Mouse (Mus musculus) brain, embryonic 14.5 days (tissue): ENCODE measurements around the gene Nrxn2. TPM values are rescaled to one million over a fixed set of nuclear protein-coding genes. Genes with fewer than 3 reads are reported as not detected.

Source experiments
- DNase-seq: peaks from one replicate; pipeline ENCODE4 v3.0.0-alpha.2; 2011; ENCODE audit warnings: low read depth
- CTCF ChIP-seq: fragments of 200-500 bp; IDR thresholded peaks from 2 replicates; pipeline ENCODE4 v1.5.1; 2012; ENCODE audit warnings: inconsistent platforms, mild to moderate bottlenecking, moderate library complexity, borderline replicate concordance; ENCODE audit not compliant: insufficient read depth, insufficient read length; ENCODE audit errors: extremely low read depth
- POLR2A ChIP-seq: fragments of 200-500 bp; IDR thresholded peaks from 2 replicates; pipeline ENCODE4 v1.6.1; 2012; ENCODE audit warnings: mild to moderate bottlenecking, inconsistent platforms, borderline replicate concordance; ENCODE audit not compliant: poor library complexity, insufficient read depth, insufficient read length, severe bottlenecking; ENCODE audit errors: extremely low read depth
- polyA plus RNA-seq: library from polyadenylated mRNA; depleted of rRNA; stranded (reverse); fragments of >200 nt; gene quantifications from 2 replicates; pipeline ENCODE4 v1.2.3, GENCODE M21; 2012; rRNA removed

Gene Nrxn2
- polyA plus RNA-seq, 1 experiment, result 311 TPM

DNA sequence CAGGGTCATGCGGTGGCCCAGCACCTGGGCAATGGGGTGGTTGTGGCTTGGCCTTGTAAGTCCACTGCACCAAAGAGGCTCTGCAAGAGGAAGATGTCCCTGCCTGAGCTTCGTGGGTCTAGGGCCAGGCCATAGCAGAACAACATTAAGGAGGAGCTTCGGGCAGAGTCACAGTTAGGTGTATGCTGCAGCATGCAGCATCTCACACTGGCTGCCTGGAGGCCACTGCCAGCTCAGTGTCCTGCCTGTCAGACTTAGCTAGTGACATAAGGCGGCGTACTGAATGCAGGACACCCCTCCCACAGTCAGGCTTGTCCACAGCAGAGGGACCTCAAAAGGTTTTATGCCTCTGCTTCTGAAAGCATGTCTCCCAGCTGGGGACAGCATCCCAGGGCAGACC is 150.5 kb downstream of the Nrxn2 start:
- DNase-seq, result no peak

DNA sequence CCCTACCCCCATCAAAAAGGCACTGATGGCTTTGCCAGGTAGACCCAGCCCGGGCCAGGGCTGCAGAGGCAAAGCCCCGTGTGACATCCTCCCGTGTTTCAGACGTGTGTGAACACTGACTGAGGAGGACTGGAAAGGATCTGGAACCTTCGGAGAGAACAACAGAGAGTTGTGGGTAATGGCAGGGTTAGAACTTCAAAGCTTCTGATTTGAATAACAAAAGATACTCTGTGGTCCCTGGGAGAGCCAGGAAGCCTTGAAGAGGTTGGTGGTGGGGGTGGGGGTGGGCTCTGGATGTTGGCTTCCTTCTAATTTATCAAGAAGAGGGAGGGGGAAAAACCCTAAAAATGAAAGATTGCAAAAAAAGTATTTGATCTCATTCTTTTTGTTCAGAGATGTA is 151.0 kb downstream of the Nrxn2 start:
- peak; percentile 22 for DNase-seq
- TF ChIP-seq POLR2A, result no peak
- no peak for TF ChIP-seq CTCF

More for the DNA sequence above, 150.5 kb downstream of the Nrxn2 start:
- no peak for TF ChIP-seq POLR2A

DNA sequence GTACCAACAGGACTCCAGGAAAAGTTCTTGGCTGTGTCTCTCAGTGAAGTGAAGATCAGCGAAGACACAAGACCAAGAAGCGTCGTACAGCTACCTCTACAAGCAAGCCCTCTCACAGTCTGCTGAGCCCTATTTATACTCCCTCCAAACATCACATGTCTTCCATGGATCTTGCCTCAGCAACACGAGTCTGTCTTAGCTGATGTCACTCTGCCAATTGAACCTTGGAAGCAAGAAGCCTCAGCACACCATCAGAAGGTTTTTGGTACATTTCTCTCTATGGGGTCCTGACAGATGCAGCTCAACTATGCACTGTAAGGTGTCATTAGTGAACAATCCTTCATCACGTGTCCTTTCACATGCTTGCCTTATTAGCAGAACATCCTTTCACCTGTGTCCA is 152.9 kb downstream of the Nrxn2 start:
- TF ChIP-seq POLR2A (no peak), CTCF (no peak)
- DNase-seq, result no peak

DNA sequence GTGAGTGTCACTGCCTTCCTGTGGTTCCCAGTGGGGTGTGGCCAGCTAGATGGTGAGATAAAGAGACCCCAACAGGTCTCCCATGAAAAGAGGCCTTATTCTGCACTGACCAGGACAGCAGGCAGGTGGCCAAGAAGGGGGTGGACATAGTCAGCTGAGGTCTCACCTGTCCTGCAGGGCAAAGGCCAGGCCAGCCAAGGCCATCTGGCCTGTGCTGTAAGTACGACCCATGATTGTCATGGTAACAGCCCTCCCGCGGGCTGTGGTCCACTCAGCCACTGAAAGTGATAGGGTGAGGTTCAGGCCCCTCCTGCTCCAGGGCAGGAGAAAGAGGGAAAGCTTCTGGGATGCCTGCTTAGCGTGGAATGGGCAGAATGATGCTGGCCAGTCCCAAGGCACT is 153.5 kb downstream of the Nrxn2 start:
- DNase-seq, result no peak
- TF ChIP-seq POLR2A (no peak), CTCF (no peak)

Other genes starting within 250 kb of the Nrxn2 start
- 0.05 TPM in 1 of 2 replicates, not detected in the other for gene Majin, start 234.3 kb upstream of the Nrxn2 start, polyA plus RNA-seq
- 0.22 TPM in 1 of 2 replicates, not detected in the other for gene Gpha2, start 192.4 kb upstream of the Nrxn2 start, polyA plus RNA-seq
- gene Ppp2r5b, start 182.9 kb upstream of the Nrxn2 start, polyA plus RNA-seq, result 121 and 133 TPM in 2 replicates
- 21.8 and 28.9 TPM in 2 replicates for gene Atg2a, start 177.1 kb upstream of the Nrxn2 start, polyA plus RNA-seq
- 200 and 212 TPM in 2 replicates for gene Ehd1, start 142.0 kb upstream of the Nrxn2 start, polyA plus RNA-seq
- gene Cdc42bpg, start 112.3 kb upstream of the Nrxn2 start, polyA plus RNA-seq, result 4.4 and 6.5 TPM in 2 replicates
- 105 and 129 TPM in 2 replicates for gene Men1, start 83.8 kb upstream of the Nrxn2 start, polyA plus RNA-seq
- gene Map4k2, start 77.6 kb upstream of the Nrxn2 start, polyA plus RNA-seq, result 110 and 154 TPM in 2 replicates
- gene Sf1, start 55.0 kb upstream of the Nrxn2 start, polyA plus RNA-seq, result 147 and 220 TPM in 2 replicates
- 2.1 and 2.9 TPM in 2 replicates for gene Pygm, start 34.3 kb upstream of the Nrxn2 start, polyA plus RNA-seq
- 46.0 and 53.1 TPM in 2 replicates for gene Rasgrp2, start 19.4 kb upstream of the Nrxn2 start, polyA plus RNA-seq
- not detected in 2 replicates for gene Slc22a12, start 124.3 kb downstream of the Nrxn2 start, polyA plus RNA-seq